Mouse (Mus musculus) bone marrow, adult 2 months (tissue): ENCODE measurements around the gene Gtf2h1.

ENCODE experiments used
- CTCF ChIP-seq: fragments of 200-500 bp; IDR thresholded peaks from 2 replicates; pipeline ENCODE4 v1.5.1; 2011; ENCODE audit warnings: low read length, control low read depth; ENCODE audit not compliant: control insufficient read depth, insufficient read depth
- POLR2A ChIP-seq: fragments of 200-500 bp; IDR thresholded peaks from 2 replicates; pipeline ENCODE4 v1.6.1; 2011; ENCODE audit warnings: low read depth, mild to moderate bottlenecking, control low read depth, low read length, borderline replicate concordance; ENCODE audit not compliant: control insufficient read depth

DNA sequence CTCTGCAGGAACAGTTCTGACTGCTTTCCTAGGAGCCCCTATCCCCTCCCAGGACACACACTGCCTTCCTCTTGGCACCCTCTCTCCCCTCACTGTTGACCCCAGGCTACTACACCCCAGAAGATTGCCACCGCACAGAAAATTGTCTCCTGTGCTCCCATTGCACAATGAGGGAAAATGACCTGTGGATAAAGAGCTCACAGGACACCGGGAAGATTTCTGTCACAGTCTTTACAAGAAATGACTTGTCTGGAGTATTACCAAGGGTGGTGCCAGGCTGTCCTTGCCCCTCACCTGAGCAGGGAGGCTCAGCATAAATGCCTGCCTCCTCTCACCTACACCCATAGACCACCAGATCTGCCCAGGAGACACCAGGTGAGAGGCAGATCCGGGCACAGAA lies 44.4 kb upstream of the Gtf2h1 start, which contains the start of gene Saa2:
- TF ChIP-seq CTCF (no peak), POLR2A (no peak)
